Mouse (Mus musculus) kidney, postnatal 4 days (tissue): Measurements from ENCODE around the gene Slc15a2.
A peak's percentile ranks its signal among the peaks of the same experiment; 100 is the strongest.

Experiments used
- DNase-seq, 2 experiments: peaks; one replicate each; pipeline ENCODE4 v3.0.0; 2021; ENCODE audit warnings: mixed read lengths in 2 of 2

Gene Slc15a2

DNA sequence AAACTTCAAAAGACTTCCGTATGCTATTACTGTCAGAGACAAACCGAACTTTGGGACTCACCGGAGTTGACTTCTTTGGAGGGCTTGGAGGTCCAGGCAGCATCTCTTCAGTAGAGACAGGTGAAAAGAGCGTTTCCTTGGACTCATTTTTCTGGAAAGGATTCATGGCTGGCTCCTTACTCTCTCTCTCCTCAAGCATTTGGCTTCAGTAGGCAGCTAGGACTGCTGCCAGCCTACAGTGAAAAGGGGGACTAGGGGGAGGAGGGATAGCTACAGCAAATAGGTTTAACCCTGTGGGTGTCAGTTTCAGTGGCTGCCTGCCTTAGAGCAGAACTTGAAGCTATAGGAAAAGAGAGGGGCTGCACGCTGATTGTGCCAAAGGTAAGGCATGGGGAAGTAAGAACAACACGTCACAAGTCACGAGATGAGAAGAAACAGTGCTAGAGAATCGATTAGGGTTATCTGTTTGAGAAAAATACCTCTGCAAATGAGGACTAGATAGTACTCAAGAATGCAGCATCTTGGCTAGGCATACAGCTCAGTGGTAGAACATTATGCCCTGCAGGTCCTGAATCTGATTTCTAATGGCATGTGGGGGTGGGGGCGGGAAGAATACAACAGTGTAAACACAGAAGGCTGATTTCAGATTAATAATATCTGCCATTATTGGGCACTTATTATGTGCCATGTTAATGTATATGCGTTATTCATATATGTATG is at the start of gene Slc15a2:
Gene Slc15a2, minus strand, starts transcription at position 369 of the 720 bp plus-strand sequence.
- DNase-seq, result peak; percentile 10 to 34

DNA sequence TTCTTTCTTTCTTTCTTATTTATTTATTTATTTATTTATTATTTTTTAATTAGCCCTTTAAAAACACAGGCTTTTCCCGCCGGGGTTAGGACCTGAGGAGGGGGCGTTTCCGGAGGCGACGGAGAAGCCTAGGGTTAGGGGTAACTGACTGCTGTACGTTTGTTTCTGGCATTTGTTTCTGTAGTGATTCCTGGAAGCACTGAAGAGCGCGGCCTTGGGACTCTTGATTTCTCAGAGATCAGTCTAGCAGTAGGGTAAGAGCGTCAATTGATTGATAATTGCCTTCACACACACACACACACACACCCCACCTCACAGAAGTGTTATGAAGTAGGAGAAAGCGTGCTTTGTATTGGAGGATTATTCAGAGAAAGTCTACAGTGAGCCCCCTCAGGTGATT is 44.1 kb upstream of the Slc15a2 start:
- DNase-seq, result no peak

- DNase-seq, result peak; percentile 89 to 93
These were observed 43.5 kb upstream of the Slc15a2 start, which contains the start of gene Iqcb1 for GRCm38 (mm10) chr16:36828054-36828786. TSS of gene Iqcb1 (plus strand) at chr16:36828385.

GRCm38 (mm10) chr16:36827611-36828053 is 42.9 kb upstream of the Slc15a2 start:
- no peak for DNase-seq

- peak; percentile 4 to 10 for DNase-seq
These were observed 36.7 kb upstream of the Slc15a2 start for GRCm38 (mm10) chr16:36821474-36821873.

GRCm38 (mm10) chr16:36820747-36821146 is 36.0 kb upstream of the Slc15a2 start:
- DNase-seq, result no peak

GRCm38 (mm10) chr16:36820016-36820415 is 35.3 kb upstream of the Slc15a2 start:
- DNase-seq, result no peak

GRCm38 (mm10) chr16:36817321-36817926 is 32.7 kb upstream of the Slc15a2 start:
- peak; percentile 71 to 84 for DNase-seq

DNA sequence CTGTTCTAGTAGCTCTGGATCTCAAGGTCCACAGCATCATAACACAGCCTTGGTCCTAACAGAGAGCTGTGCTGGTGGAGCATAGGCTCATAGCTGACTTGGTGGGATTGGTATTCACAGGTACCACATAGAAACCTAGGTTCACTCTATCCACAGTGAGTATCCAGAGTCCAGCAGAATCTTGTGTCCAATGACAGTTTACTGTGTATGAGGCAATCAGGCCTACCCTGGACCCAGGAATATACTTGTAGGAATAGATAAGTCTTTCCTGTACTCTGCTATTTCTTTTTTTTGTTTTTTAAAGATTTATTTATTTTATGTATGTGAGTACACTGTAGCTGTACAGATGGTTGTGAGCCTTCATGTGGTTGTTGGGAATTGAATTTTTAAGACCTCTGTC is 32.2 kb upstream of the Slc15a2 start:
- no peak for DNase-seq

DNA sequence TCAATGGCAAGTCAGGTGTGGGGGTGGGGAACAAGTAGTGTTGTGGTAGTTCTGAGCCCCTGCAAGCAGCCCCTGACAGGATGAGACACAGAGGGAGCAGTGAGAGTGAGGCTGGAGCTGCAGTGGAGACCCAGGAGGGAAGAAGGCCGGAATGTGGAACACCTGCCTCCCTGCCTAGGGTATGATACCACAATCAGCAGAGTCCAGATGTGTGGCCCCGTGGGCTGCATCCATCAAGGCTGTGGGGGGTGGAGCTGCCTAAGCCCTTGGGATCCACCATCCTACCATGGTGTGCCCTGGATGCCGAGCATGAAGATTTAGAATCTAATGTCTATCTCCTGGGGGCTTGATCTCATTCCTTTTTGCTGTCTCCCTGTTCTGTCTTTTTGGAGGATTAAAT is 28.9 kb upstream of the Slc15a2 start:
- DNase-seq, result no peak

GRCm38 (mm10) chr16:36808616-36809015 is 23.9 kb upstream of the Slc15a2 start:
- peak in 1 of 2 experiments; percentile 29 for DNase-seq

GRCm38 (mm10) chr16:36802361-36802760 is 17.6 kb upstream of the Slc15a2 start:
- no peak for DNase-seq

DNA sequence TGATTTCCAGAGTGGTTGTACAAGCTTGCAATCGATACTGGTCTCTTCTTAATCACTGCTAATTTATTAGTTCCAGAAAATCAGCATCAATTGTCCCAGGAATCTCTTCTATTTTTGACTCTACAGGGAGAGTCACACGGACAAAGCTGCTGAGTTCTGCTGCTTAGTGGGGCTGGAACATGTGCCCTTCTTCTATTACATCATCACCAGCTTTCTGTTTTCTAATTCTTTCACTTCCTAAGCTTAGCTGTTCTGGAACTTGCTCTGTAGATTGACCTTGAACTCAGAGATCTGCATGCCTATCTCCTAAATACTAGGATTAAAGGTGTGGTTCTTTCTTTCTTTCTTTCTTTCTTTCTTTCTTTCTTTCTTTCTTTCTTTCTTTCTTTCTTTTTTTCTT is 13.6 kb upstream of the Slc15a2 start:
- DNase-seq, result no peak

DNA sequence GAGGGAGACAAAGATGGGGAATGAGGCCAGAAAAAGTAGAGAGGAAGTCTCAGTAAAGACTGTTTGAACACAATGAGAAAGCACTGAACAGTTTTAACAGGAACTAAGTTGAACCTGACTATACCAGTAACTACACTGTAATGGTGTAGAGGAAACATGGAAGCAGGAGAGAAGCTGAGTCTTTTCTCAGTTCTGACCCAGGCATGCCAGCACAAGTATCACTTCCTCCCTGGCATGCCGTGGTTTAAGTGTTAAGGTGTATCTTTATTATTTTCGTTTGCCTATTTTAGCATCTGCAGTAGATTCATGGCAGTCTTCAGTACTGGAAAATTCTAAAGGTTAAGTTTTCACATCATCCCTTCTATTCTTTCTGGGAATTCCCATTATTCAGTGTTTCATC is 10.2 kb upstream of the Slc15a2 start:
- DNase-seq, result no peak

DNA sequence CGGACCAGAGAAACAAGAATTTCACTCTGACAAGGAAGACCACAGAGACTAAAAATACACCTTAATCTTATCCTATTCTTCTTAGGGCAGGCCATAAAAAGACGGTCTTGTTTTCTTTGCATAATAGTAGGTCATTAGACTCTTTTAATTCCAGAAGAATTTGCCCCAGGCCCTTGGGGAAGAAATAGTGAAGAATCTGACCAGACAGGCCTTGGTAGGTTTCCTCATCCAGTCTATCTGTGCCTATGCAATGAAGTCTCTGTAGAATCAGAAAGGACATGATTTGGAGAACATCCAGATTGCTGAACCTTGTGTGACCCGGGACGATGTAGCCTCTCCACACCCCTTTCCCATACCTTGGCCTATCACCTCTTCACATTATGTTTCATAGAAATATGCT is 5.4 kb upstream of the Slc15a2 start:
- DNase-seq, result no peak

GRCm38 (mm10) chr16:36786466-36786865 is 1.7 kb upstream of the Slc15a2 start:
- DNase-seq, result no peak

- no peak for DNase-seq
These were observed 616 bp downstream of the Slc15a2 start for GRCm38 (mm10) chr16:36784146-36784545.

- no peak for DNase-seq
These were observed 9.1 kb downstream of the Slc15a2 start for GRCm38 (mm10) chr16:36775658-36776057.

DNA sequence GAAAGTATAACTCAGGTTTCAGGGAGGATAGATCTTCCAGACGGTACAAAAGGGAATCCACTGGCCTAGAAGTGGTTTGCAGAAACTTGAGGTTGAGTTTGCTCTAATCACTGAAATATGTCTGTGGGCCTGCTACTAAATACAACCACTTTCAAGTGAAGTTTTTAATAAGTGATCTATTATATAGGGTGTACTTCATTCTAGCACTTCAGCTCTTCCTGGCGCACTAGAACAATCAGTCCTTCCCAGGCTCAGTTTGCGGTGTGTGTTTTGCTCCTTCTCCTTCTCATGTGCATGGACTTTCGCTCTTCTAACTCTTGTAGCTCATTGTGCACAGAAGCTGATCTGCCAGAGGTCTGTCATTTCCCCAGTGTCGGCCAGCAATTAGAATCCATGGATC is 11.8 kb downstream of the Slc15a2 start:
- no peak for DNase-seq

DNA sequence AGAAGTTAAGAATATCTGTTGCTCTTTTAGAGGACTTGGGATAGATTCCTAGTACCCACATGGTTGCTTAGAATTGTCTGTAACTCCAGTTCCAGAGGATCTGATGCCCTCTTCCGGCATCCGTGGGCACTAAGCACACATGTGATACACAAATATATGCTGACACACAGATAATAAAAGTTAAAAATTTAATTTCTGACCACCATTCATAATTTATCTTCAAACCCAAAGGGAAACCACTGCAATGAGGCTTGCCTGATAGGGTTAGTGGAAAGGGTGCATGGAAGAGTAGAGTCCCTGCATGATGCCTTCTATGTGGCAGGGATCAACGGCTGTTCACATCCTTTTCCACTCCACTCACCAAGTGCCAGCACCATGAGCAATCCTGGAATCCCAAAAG is 13.1 kb downstream of the Slc15a2 start:
- no peak for DNase-seq

- DNase-seq, result no peak
These were observed 13.5 kb downstream of the Slc15a2 start for GRCm38 (mm10) chr16:36771244-36771643.

GRCm38 (mm10) chr16:36770830-36771229 is 13.9 kb downstream of the Slc15a2 start:
- DNase-seq, result no peak

GRCm38 (mm10) chr16:36770191-36770771 is 14.5 kb downstream of the Slc15a2 start:
- DNase-seq, result no peak
